Mouse (Mus musculus) forebrain, embryonic 10.5 days (tissue): ENCODE measurements around the gene Olfr593. TPM values are rescaled to one million over a fixed set of nuclear protein-coding genes. Genes with fewer than 3 reads are reported as not detected.
"Not testable (repeated sequence)": the region's sequence is repeated elsewhere in the genome, so short reads cannot be mapped to it uniquely, and the experiment has no call there.

ENCODE experiments used
- DNase-seq: peaks from one replicate; pipeline ENCODE4 v3.0.0-alpha.2; 2017; ENCODE audit warnings: low spot score; ENCODE audit errors: extremely low spot score
- H3K27ac ChIP-seq: fragments of 300-500 bp; sonication (generic); 2 replicates; pipeline ENCODE4 v1.5.1; 2016; ENCODE audit warnings: mild to moderate bottlenecking
- H3K27me3 ChIP-seq: fragments of 300-500 bp; sonication (generic); 2 replicates; pipeline ENCODE4 v1.6.1; 2016; ENCODE audit warnings: mild to moderate bottlenecking; ENCODE audit not compliant: poor library complexity, severe bottlenecking
- H3K36me3 ChIP-seq: fragments of 300-500 bp; sonication (generic); replicated peaks from 2 replicates; pipeline ENCODE4 v1.6.1; 2016; ENCODE audit warnings: mild to moderate bottlenecking, moderate library complexity
- H3K4me1 ChIP-seq: fragments of 300-500 bp; sonication (generic); 2 replicates; pipeline ENCODE4 v1.6.1; 2016
- H3K4me3 ChIP-seq: fragments of 300-500 bp; sonication (generic); 2 replicates; pipeline ENCODE4 v1.5.1; 2016; ENCODE audit warnings: mild to moderate bottlenecking, moderate library complexity
- H3K9me3 ChIP-seq: fragments of 300-500 bp; sonication (generic); 2 replicates; pipeline ENCODE4 v1.6.1; 2016; ENCODE audit warnings: mild to moderate bottlenecking, moderate library complexity
- WGBS: fragments of 180-500 bp; shearing (Covaris S2); methylation state at CpG from one replicate; pipeline ENCODE4 v1.1.7; 2016; 5-methylcytosine and 5-hydroxymethylcytosine counted together
- microRNA-seq: library from miRNA; unstranded; fragments of <30 nt; microRNA quantifications from one replicate; pipeline ENCODE4, GENCODE M21; 2017
- polyA plus RNA-seq: library from polyadenylated mRNA; unstranded; fragments of >200 nt; fragmentation: Nextera tagmentation; extraction: Ambion mirVana; gene quantifications from 2 replicates; pipeline ENCODE4 v1.2.1, GENCODE M21; 2016

Gene Olfr593
- not detected in 2 replicates for polyA plus RNA-seq

GRCm38 (mm10) chr7:103211562-103211961 lies at the start of gene Olfr593:
Gene Olfr593, plus strand, starts transcription at chr7:103211862.
- Histone ChIP-seq H3K4me3 (no peak within 1 kb of the TSS), H3K4me1 (no peaks in the 10 kb centered on the region), H3K27ac (no peak within 1 kb of the TSS), H3K9me3 (no peaks in the 10 kb centered on the region), H3K36me3 (no peaks in the 10 kb centered on the region), H3K27me3 (no peaks in the 10 kb centered on the region)
- no peak for DNase-seq
- 84% methylated on average over 1 of the region's 1 CpGs for WGBS

- no peaks in the 10 kb centered on the region for H3K27me3 ChIP-seq
These were observed 42.0 kb upstream of the Olfr593 start for GRCm38 (mm10) chr7:103169697-103170096.

DNA sequence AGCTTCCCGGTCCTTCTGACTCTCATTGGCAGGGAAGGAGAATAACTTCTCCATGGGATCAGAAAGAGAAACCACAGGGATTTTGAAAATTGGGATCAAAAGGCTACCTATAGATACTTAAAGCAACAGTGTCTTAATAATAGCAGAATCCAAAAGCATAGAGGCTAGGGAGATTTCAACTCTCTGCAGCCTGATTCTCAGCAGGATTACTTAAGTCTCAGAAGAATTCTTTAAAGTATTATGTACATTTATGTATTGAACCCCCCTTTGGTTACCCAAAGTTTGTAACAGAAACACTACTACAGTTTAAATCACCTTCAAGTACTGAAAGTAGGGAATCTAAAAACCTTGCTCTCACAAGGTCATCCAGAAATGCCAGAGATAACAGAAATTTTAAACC lies 33.4 kb upstream of the Olfr593 start, which contains the start of gene Olfr591:
TSS of gene Olfr591 (minus strand) at position 101 of the 400 bp plus-strand sequence.
- H3K4me1 ChIP-seq = no peaks in the 10 kb centered on the region
- H3K27ac ChIP-seq = no peak within 1 kb of the TSS
- H3K36me3 ChIP-seq = no peaks in the 10 kb centered on the region
- no peak for DNase-seq
- no peak within 1 kb of the TSS for H3K4me3 ChIP-seq
- 72% methylated on average over 1 of the region's 1 CpGs for WGBS
- H3K9me3 ChIP-seq = peaks cover 12% of the 10 kb centered on the region; the same call in 1 of the 2 replicates
- no peaks in the 10 kb centered on the region for H3K27me3 ChIP-seq

More at GRCm38 (mm10) chr7:103169697-103170096, 42.0 kb upstream of the Olfr593 start:
- H3K4me1 ChIP-seq = no peaks in the 10 kb centered on the region
- no peaks in the 10 kb centered on the region for H3K36me3 ChIP-seq
- 91% methylated on average over 5 of the region's 5 CpGs for WGBS
- DNase-seq = no peak
- no peak overlapping the region for H3K27ac ChIP-seq
- no peaks in the 10 kb centered on the region for H3K9me3 ChIP-seq
- H3K4me3 ChIP-seq = no peak overlapping the region

- DNase-seq, H3K36me3 ChIP-seq, H3K4me3 ChIP-seq, H3K27ac ChIP-seq, H3K27me3 ChIP-seq, H3K4me1 ChIP-seq: not testable (repeated sequence)
- 70% methylated on average over 1 of the region's 1 CpGs for WGBS
- H3K9me3 ChIP-seq = peaks cover 15% of the 10 kb centered on the region; the same call in 1 of the 2 replicates
These were observed 27.2 kb upstream of the Olfr593 start, which contains the start of gene Olfr592 for GRCm38 (mm10) chr7:103184503-103184902. Gene Olfr592, plus strand, starts transcription at chr7:103184803.

DNA sequence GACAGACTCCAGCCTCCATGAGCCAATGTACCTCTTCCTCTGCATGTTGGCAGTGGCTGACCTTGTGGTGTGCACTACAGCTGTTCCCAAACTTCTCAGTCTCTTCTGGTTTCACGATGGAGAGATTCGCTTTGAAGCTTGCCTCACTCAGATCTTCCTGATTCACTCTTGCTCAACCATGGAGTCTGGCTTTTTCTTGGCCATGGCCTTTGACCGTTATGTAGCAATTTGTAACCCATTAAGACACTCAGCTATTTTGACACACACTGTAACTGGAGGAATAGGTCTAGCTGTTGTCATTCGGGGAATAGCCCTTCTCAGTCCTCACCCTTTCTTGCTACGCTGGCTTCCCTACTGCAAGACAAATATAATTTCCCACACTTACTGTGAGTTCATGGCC lies 388 bp downstream of the Olfr593 start:
- not testable (repeated sequence) for H3K27me3 ChIP-seq, H3K36me3 ChIP-seq, DNase-seq, H3K4me3 ChIP-seq, H3K4me1 ChIP-seq, H3K27ac ChIP-seq, H3K9me3 ChIP-seq
- WGBS = 86% methylated on average over 5 of the region's 5 CpGs

DNA sequence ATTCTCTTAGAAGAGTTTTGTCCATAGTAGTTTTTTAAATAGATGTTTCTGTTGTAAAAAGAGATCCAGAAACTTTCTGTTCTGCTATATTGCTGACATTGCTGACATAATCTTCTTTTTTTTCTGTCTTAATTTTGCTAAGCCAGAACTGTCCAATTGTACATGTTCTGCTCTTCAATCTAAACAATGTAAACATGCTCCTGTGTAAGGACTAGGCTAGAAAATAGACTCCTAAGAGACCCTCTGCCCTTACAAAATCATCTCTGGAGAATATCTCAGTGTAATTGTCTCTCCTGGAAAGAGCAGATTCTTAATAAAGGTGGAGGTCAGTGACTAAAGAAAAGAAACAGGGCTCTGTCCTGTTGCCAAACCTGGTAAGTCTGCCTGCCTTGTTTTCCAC lies 5.0 kb downstream of the Olfr593 start, which contains the start of gene Olfr594:
TSS of gene Olfr594 (plus strand) at position 301 of the 400 bp plus-strand sequence.
- Histone ChIP-seq H3K27ac (no peak within 1 kb of the TSS), H3K9me3 (no peaks in the 10 kb centered on the region), H3K36me3 (no peaks in the 10 kb centered on the region)

GRCm38 (mm10) chr7:103252405-103252804 lies 40.7 kb downstream of the Olfr593 start, which contains the start of gene Usp17ld:
Gene Usp17ld, minus strand, starts transcription at chr7:103252505.
- H3K27me3 ChIP-seq, H3K27ac ChIP-seq, H3K9me3 ChIP-seq, H3K4me1 ChIP-seq, DNase-seq, H3K4me3 ChIP-seq, H3K36me3 ChIP-seq: not testable (repeated sequence)

More for the DNA sequence above, 5.0 kb downstream of the Olfr593 start, which contains the start of gene Olfr594:
- no peak within 1 kb of the TSS for H3K4me3 ChIP-seq
- no peaks in the 10 kb centered on the region for H3K4me1 ChIP-seq
- DNase-seq = no peak
- H3K27me3 ChIP-seq = no peaks in the 10 kb centered on the region

Small RNAs within 50 kb of the gene (microRNA-seq; reads per million reads assigned to microRNA genes)
- not detected for gene Gm25171

Other genes starting within 250 kb of the Olfr593 start
- gene Olfr576, start 249.2 kb upstream of the Olfr593 start, polyA plus RNA-seq = not detected in 2 replicates
- not detected in 2 replicates for gene Olfr577, start 235.9 kb upstream of the Olfr593 start, polyA plus RNA-seq
- gene Olfr578, start 222.5 kb upstream of the Olfr593 start, polyA plus RNA-seq = not detected in 2 replicates
- gene Olfr582, start 173.8 kb upstream of the Olfr593 start, polyA plus RNA-seq = not detected in 2 replicates
- gene Olfr583, start 160.6 kb upstream of the Olfr593 start, polyA plus RNA-seq = not detected in 2 replicates
- gene Olfr584, start 130.0 kb upstream of the Olfr593 start, polyA plus RNA-seq = not detected in 2 replicates
- not detected in 2 replicates for gene Olfr585, start 114.1 kb upstream of the Olfr593 start, polyA plus RNA-seq
- not detected in 2 replicates for gene Olfr586, start 86.2 kb upstream of the Olfr593 start, polyA plus RNA-seq
- not detected in 2 replicates for gene Olfr588-ps1, start 71.0 kb upstream of the Olfr593 start, polyA plus RNA-seq
- gene Olfr589, start 55.5 kb upstream of the Olfr593 start, polyA plus RNA-seq = not detected in 2 replicates
- not detected in 2 replicates for gene Olfr591, start 33.5 kb upstream of the Olfr593 start, polyA plus RNA-seq
- gene Olfr592, start 27.1 kb upstream of the Olfr593 start, polyA plus RNA-seq = not detected in 2 replicates
- not detected in 2 replicates for gene Olfr594, start 5.1 kb downstream of the Olfr593 start, polyA plus RNA-seq
- not detected in 2 replicates for gene Usp17ld, start 40.6 kb downstream of the Olfr593 start, polyA plus RNA-seq
- gene Olfr596, start 93.8 kb downstream of the Olfr593 start, polyA plus RNA-seq = not detected in 2 replicates
- gene Olfr597, start 104.5 kb downstream of the Olfr593 start, polyA plus RNA-seq = not detected in 2 replicates
- not detected in 2 replicates for gene Olfr598, start 111.7 kb downstream of the Olfr593 start, polyA plus RNA-seq
- not detected in 2 replicates for gene Olfr599, start 124.1 kb downstream of the Olfr593 start, polyA plus RNA-seq
- gene Olfr600, start 137.8 kb downstream of the Olfr593 start, polyA plus RNA-seq = not detected in 2 replicates
- not detected in 2 replicates for gene Olfr601, start 150.8 kb downstream of the Olfr593 start, polyA plus RNA-seq
- not detected in 2 replicates for gene Olfr603, start 174.3 kb downstream of the Olfr593 start, polyA plus RNA-seq
- gene Usp17lc, start 203.2 kb downstream of the Olfr593 start, polyA plus RNA-seq = not detected in 2 replicates
- gene Olfr605, start 233.6 kb downstream of the Olfr593 start, polyA plus RNA-seq = not detected in 2 replicates
- not detected in 2 replicates for gene Olfr606, start 237.2 kb downstream of the Olfr593 start, polyA plus RNA-seq